Mouse (Mus musculus) lung, adult 2 months (tissue): ENCODE measurements around the gene Rxylt1.

Source experiments
- CTCF ChIP-seq: fragments of 200-500 bp; IDR thresholded peaks from 2 replicates; pipeline ENCODE4 v1.5.1; 2011; ENCODE audit warnings: mild to moderate bottlenecking, low read length, control low read depth; ENCODE audit not compliant: insufficient read depth
- POLR2A ChIP-seq: fragments of 200-500 bp; IDR thresholded peaks from 2 replicates; pipeline ENCODE4 v1.6.1; 2011; ENCODE audit warnings: low read depth, mild to moderate bottlenecking, control low read depth, low read length, borderline replicate concordance; ENCODE audit errors: extremely low read depth

- TF ChIP-seq CTCF (no peak), POLR2A (no peak)
Measured at GRCm38 (mm10) chr10:122055826-122056225, 41.3 kb downstream of the Rxylt1 start.
